Mouse (Mus musculus): Measurements from ENCODE around the gene Pde3a. TPM values are rescaled to one million over a fixed set of nuclear protein-coding genes. Genes with fewer than 3 reads are reported as not detected.

The Pde3a gene
- polyA plus RNA-seq, 1 experiment = 3.9 TPM

- H3K36me3 ChIP-seq (replicated peaks; ENCODE audit: low read length) = no peaks in the 10 kb centered on the region
- no peaks in the 10 kb centered on the region for H3K4me1 ChIP-seq
- TF ChIP-seq GATA1 (IDR thresholded peaks at IDR 0.05; ENCODE audit: borderline replicate concordance, low read length) (no peak), FLI1 (IDR thresholded peaks at IDR 0.05; ENCODE audit: low read length) (no peak)
- H3K4me3 ChIP-seq (replicated peaks) = no peak overlapping the region
- no peaks in the 10 kb centered on the region for H3K27me3 ChIP-seq (replicated peaks)
- no peaks in the 10 kb centered on the region for H3K9me3 ChIP-seq
Measured at GRCm38 (mm10) chr6:141375155-141375554, 126.1 kb downstream of the Pde3a start.

GRCm38 (mm10) chr6:141380927-141381326, 131.9 kb downstream of the Pde3a start:
- TF ChIP-seq GATA1 (IDR thresholded peaks at IDR 0.05; ENCODE audit: borderline replicate concordance, low read length) (no peak), FLI1 (IDR thresholded peaks at IDR 0.05; ENCODE audit: low read length) (no peak)
- Histone ChIP-seq H3K27me3 (replicated peaks) (no peaks in the 10 kb centered on the region), H3K4me3 (replicated peaks) (no peak overlapping the region), H3K4me1 (peaks cover 4% of the 10 kb centered on the region; the same call in 1 of the 2 replicates), H3K36me3 (replicated peaks; ENCODE audit: low read length) (no peaks in the 10 kb centered on the region), H3K9me3 (no peaks in the 10 kb centered on the region)

GRCm38 (mm10) chr6:141381473-141381872, 132.4 kb downstream of the Pde3a start:
- H3K36me3 ChIP-seq (replicated peaks; ENCODE audit: low read length) = no peaks in the 10 kb centered on the region
- TF ChIP-seq GATA1 (IDR thresholded peaks at IDR 0.05; ENCODE audit: borderline replicate concordance, low read length) = no peak
- TF ChIP-seq FLI1 (IDR thresholded peaks at IDR 0.05; ENCODE audit: low read length) = no peak
- H3K4me3 ChIP-seq (replicated peaks) = no peak overlapping the region
- no peaks in the 10 kb centered on the region for H3K9me3 ChIP-seq
- H3K27me3 ChIP-seq (replicated peaks) = no peaks in the 10 kb centered on the region
- peaks cover 4% of the 10 kb centered on the region; the same call in 1 of the 2 replicates for H3K4me1 ChIP-seq

GRCm38 (mm10) chr6:141381881-141382370, 132.9 kb downstream of the Pde3a start:
- peaks cover 4% of the 10 kb centered on the region; the same call in 1 of the 2 replicates for H3K4me1 ChIP-seq
- no peak overlapping the region for H3K4me3 ChIP-seq (replicated peaks)
- H3K9me3 ChIP-seq = no peaks in the 10 kb centered on the region
- no peaks in the 10 kb centered on the region for H3K36me3 ChIP-seq (replicated peaks; ENCODE audit: low read length)
- no peaks in the 10 kb centered on the region for H3K27me3 ChIP-seq (replicated peaks)
- TF ChIP-seq GATA1 (IDR thresholded peaks at IDR 0.05; ENCODE audit: borderline replicate concordance, low read length) (no peak), FLI1 (IDR thresholded peaks at IDR 0.05; ENCODE audit: low read length) (no peak)

- H3K36me3 ChIP-seq (replicated peaks; ENCODE audit: low read length) = no peaks in the 10 kb centered on the region
- H3K4me3 ChIP-seq (replicated peaks) = no peak overlapping the region
- peaks cover 5% of the 10 kb centered on the region; the same call in 1 of the 2 replicates for H3K4me1 ChIP-seq
- TF ChIP-seq FLI1 (IDR thresholded peaks at IDR 0.05; ENCODE audit: low read length) = no peak
- TF ChIP-seq GATA1 (IDR thresholded peaks at IDR 0.05; ENCODE audit: borderline replicate concordance, low read length) = no peak
- no peaks in the 10 kb centered on the region for H3K27me3 ChIP-seq (replicated peaks)
- no peaks in the 10 kb centered on the region for H3K9me3 ChIP-seq
Measured at GRCm38 (mm10) chr6:141388104-141388503, 139.0 kb downstream of the Pde3a start.

- H3K4me3 ChIP-seq (replicated peaks) = no peak overlapping the region
- TF ChIP-seq FLI1 (IDR thresholded peaks at IDR 0.05; ENCODE audit: low read length) (no peak), GATA1 (IDR thresholded peaks at IDR 0.05; ENCODE audit: borderline replicate concordance, low read length) (no peak)
- no peaks in the 10 kb centered on the region for H3K27me3 ChIP-seq (replicated peaks)
- H3K4me1 ChIP-seq = no peaks in the 10 kb centered on the region
- H3K36me3 ChIP-seq (replicated peaks; ENCODE audit: low read length) = no peaks in the 10 kb centered on the region
- no peaks in the 10 kb centered on the region for H3K9me3 ChIP-seq
Measured at GRCm38 (mm10) chr6:141395926-141396325, 146.9 kb downstream of the Pde3a start.

- H3K36me3 ChIP-seq (replicated peaks; ENCODE audit: low read length) = no peaks in the 10 kb centered on the region
- no peaks in the 10 kb centered on the region for H3K9me3 ChIP-seq
- H3K4me1 ChIP-seq = no peaks in the 10 kb centered on the region
- TF ChIP-seq GATA1 (IDR thresholded peaks at IDR 0.05; ENCODE audit: borderline replicate concordance, low read length) (no peak), FLI1 (IDR thresholded peaks at IDR 0.05; ENCODE audit: low read length) (no peak)
- no peak overlapping the region for H3K4me3 ChIP-seq (replicated peaks)
- H3K27me3 ChIP-seq (replicated peaks) = no peaks in the 10 kb centered on the region
Measured at GRCm38 (mm10) chr6:141399411-141399810, 150.3 kb downstream of the Pde3a start.

GRCm38 (mm10) chr6:141403943-141404342, 154.9 kb downstream of the Pde3a start:
- Histone ChIP-seq H3K4me1 (0 out of 2 replicates have a peak, but pooled peaks cover 3% of the 10 kb centered on the region), H3K4me3 (replicated peaks) (no peak overlapping the region), H3K36me3 (replicated peaks; ENCODE audit: low read length) (peaks cover 10% of the 10 kb centered on the region), H3K9me3 (no peaks in the 10 kb centered on the region), H3K27me3 (replicated peaks) (no peaks in the 10 kb centered on the region)
- TF ChIP-seq GATA1 (IDR thresholded peaks at IDR 0.05; ENCODE audit: borderline replicate concordance, low read length) (no peak), FLI1 (IDR thresholded peaks at IDR 0.05; ENCODE audit: low read length) (no peak)

GRCm38 (mm10) chr6:141404649-141405048, 155.6 kb downstream of the Pde3a start:
- no peak overlapping the region for H3K4me3 ChIP-seq (replicated peaks)
- H3K4me1 ChIP-seq = 0 out of 2 replicates have a peak, but pooled peaks cover 3% of the 10 kb centered on the region
- H3K27me3 ChIP-seq (replicated peaks) = no peaks in the 10 kb centered on the region
- no peaks in the 10 kb centered on the region for H3K9me3 ChIP-seq
- TF ChIP-seq FLI1 (IDR thresholded peaks at IDR 0.05; ENCODE audit: low read length) (no peak), GATA1 (IDR thresholded peaks at IDR 0.05; ENCODE audit: borderline replicate concordance, low read length) (no peak)
- peaks cover 10% of the 10 kb centered on the region for H3K36me3 ChIP-seq (replicated peaks; ENCODE audit: low read length)

- TF ChIP-seq GATA1 (IDR thresholded peaks at IDR 0.05; ENCODE audit: borderline replicate concordance, low read length) = no peak
- TF ChIP-seq FLI1 (IDR thresholded peaks at IDR 0.05; ENCODE audit: low read length) = no peak
- Histone ChIP-seq H3K4me3 (replicated peaks) (no peak overlapping the region), H3K4me1 (0 out of 2 replicates have a peak, but pooled peaks cover 3% of the 10 kb centered on the region), H3K36me3 (replicated peaks; ENCODE audit: low read length) (peaks cover 10% of the 10 kb centered on the region), H3K9me3 (no peaks in the 10 kb centered on the region), H3K27me3 (replicated peaks) (no peaks in the 10 kb centered on the region)
Measured at GRCm38 (mm10) chr6:141405496-141405895, 156.4 kb downstream of the Pde3a start.
